Mouse (Mus musculus) MEL-GATA-1-ER (cell line): ENCODE data around the gene Map7.
A peak's percentile ranks its signal among the peaks of the same experiment; 100 is the strongest.

Experiments
- DNase-seq: peaks from one replicate; pipeline ENCODE4 v3.0.0-alpha.2; 2012; ENCODE audit warnings: low read depth; ENCODE audit errors: extremely low read depth

Map7 gene

GRCm38 (mm10) chr10:20285289-20285975 lies 137.2 kb downstream of the Map7 start:
- no peak for DNase-seq

- DNase-seq, result no peak
Observed at GRCm38 (mm10) chr10:20285994-20286836, 137.9 kb downstream of the Map7 start.

GRCm38 (mm10) chr10:20287369-20287768 lies 139.1 kb downstream of the Map7 start:
- no peak for DNase-seq

- peak; percentile 63 for DNase-seq
Observed at GRCm38 (mm10) chr10:20290467-20290883, 142.2 kb downstream of the Map7 start.

- DNase-seq, result no peak
Observed at GRCm38 (mm10) chr10:20295961-20296360, 147.7 kb downstream of the Map7 start.

- no peak for DNase-seq
Observed at GRCm38 (mm10) chr10:20298152-20298920, 150.1 kb downstream of the Map7 start.

GRCm38 (mm10) chr10:20299114-20299513 lies 150.8 kb downstream of the Map7 start:
- no peak for DNase-seq

- no peak for DNase-seq
Observed at GRCm38 (mm10) chr10:20310969-20311769, 162.9 kb downstream of the Map7 start.

GRCm38 (mm10) chr10:20311918-20312735 lies 163.9 kb downstream of the Map7 start, which contains the start of gene Bclaf1:
Gene Bclaf1 (plus strand): TSS chr10:20312469.
- peak; percentile 91 for DNase-seq

GRCm38 (mm10) chr10:20312736-20313301 lies 164.5 kb downstream of the Map7 start:
- peak; percentile 90 for DNase-seq

- no peak for DNase-seq
Observed at GRCm38 (mm10) chr10:20313447-20313846, 165.2 kb downstream of the Map7 start.

- no peak for DNase-seq
Observed at GRCm38 (mm10) chr10:20313941-20314340, 165.7 kb downstream of the Map7 start.

GRCm38 (mm10) chr10:20314797-20315196 lies 166.5 kb downstream of the Map7 start:
- no peak for DNase-seq

- no peak for DNase-seq
Observed at GRCm38 (mm10) chr10:20317466-20317865, 169.2 kb downstream of the Map7 start.

- DNase-seq, result no peak
Observed at GRCm38 (mm10) chr10:20326226-20326625, 178.0 kb downstream of the Map7 start.
